Mouse (Mus musculus): ENCODE measurements around the gene Nudt1. TPM values are rescaled to one million over a fixed set of nuclear protein-coding genes. Genes with fewer than 3 reads are reported as not detected.
"Not testable (repeated sequence)": the region's sequence is repeated elsewhere in the genome, so short reads cannot be mapped to it uniquely, and the experiment has no call there.

Gene Nudt1
- total RNA-seq, 2 experiments from 2014 or later = 7.1 to 8.3 TPM

GRCm38 (mm10) chr5:140338779-140339178, 17.3 kb downstream of the Nudt1 start:
- intact Hi-C loops (cut with DNase I) = loop anchor here (10.0 kb wide), 1 partner anchor 504 kb away; no protein-coding TSS in a partner anchor
- no peak for DNase-seq

GRCm38 (mm10) chr5:140339836-140340235, 18.4 kb downstream of the Nudt1 start:
- intact Hi-C loops (cut with DNase I) = loop anchor here (5.0 to 10.0 kb wide), 2 partner anchors 72 to 505 kb away; no protein-coding TSS in a partner anchor
- DNase-seq = no peak

- intact Hi-C loops (cut with DNase I) = loop anchor here (5.0 kb wide), 1 partner anchor 69 kb away; no protein-coding TSS in a partner anchor
Measured at GRCm38 (mm10) chr5:140342880-140343279, 21.4 kb downstream of the Nudt1 start.

GRCm38 (mm10) chr5:140345244-140345643, 23.8 kb downstream of the Nudt1 start:
- no peak for DNase-seq
- intact Hi-C loops (cut with DNase I) = no loop called here

More at GRCm38 (mm10) chr5:140342880-140343279, 21.4 kb downstream of the Nudt1 start:
- DNase-seq = no peak

GRCm38 (mm10) chr5:140346050-140346449, 24.6 kb downstream of the Nudt1 start:
- DNase-seq = no peak
- intact Hi-C loops (cut with DNase I) = no loop called here

GRCm38 (mm10) chr5:140349882-140350281, 28.4 kb downstream of the Nudt1 start:
- DNase-seq = no peak
- intact Hi-C loops (cut with DNase I) = no loop called here

GRCm38 (mm10) chr5:140350731-140351497, 29.5 kb downstream of the Nudt1 start:
- intact Hi-C loops (cut with DNase I) = no loop called here
- no peak for DNase-seq

GRCm38 (mm10) chr5:140352352-140352751, 30.9 kb downstream of the Nudt1 start:
- no peak for DNase-seq
- intact Hi-C loops (cut with DNase I) = no loop called here

GRCm38 (mm10) chr5:140355934-140356333, 34.5 kb downstream of the Nudt1 start:
- DNase-seq = no peak
- intact Hi-C loops (cut with DNase I) = no loop called here

- no peak for DNase-seq
- intact Hi-C loops (cut with DNase I) = no loop called here
Measured at GRCm38 (mm10) chr5:140357466-140357865, 36.0 kb downstream of the Nudt1 start.

- no peak for DNase-seq
- intact Hi-C loops (cut with DNase I) = no loop called here
Measured at GRCm38 (mm10) chr5:140359930-140360674, 38.6 kb downstream of the Nudt1 start.

- intact Hi-C loops (cut with DNase I) = no loop called here
- DNase-seq = no peak
Measured at GRCm38 (mm10) chr5:140364415-140364814, 43.0 kb downstream of the Nudt1 start.

- DNase-seq; intact Hi-C loops (cut with DNase I): not testable (repeated sequence)
Measured at GRCm38 (mm10) chr5:140368126-140368525, 46.7 kb downstream of the Nudt1 start.

GRCm38 (mm10) chr5:140368926-140369325, 47.5 kb downstream of the Nudt1 start:
- intact Hi-C loops (cut with DNase I) = no loop called here
- no peak for DNase-seq

- no peak for DNase-seq
- intact Hi-C loops (cut with DNase I) = no loop called here
Measured at GRCm38 (mm10) chr5:140369466-140369865, 48.0 kb downstream of the Nudt1 start.

GRCm38 (mm10) chr5:140370446-140371254, 49.2 kb downstream of the Nudt1 start:
- no peak for DNase-seq
- intact Hi-C loops (cut with DNase I) = no loop called here

- no peak for DNase-seq
- intact Hi-C loops (cut with DNase I) = no loop called here
Measured at GRCm38 (mm10) chr5:140371671-140372070, 50.2 kb downstream of the Nudt1 start.

- intact Hi-C loops (cut with DNase I) = no loop called here
- no peak for DNase-seq
Measured at GRCm38 (mm10) chr5:140373711-140374110, 52.3 kb downstream of the Nudt1 start.

- intact Hi-C loops (cut with DNase I) = no loop called here
- no peak for DNase-seq
Measured at GRCm38 (mm10) chr5:140374226-140374625, 52.8 kb downstream of the Nudt1 start.

- intact Hi-C loops (cut with DNase I) = no loop called here
- no peak for DNase-seq
Measured at GRCm38 (mm10) chr5:140375249-140375829, 53.9 kb downstream of the Nudt1 start.

All from left cerebral cortex, postnatal 4 days (tissue).